Mouse (Mus musculus) cerebellum, postnatal 14 days (tissue): ENCODE measurements around the gene Gtf2f2.
"Not testable (repeated sequence)": the region's sequence is repeated elsewhere in the genome, so short reads cannot be mapped to it uniquely, and the experiment has no call there.

ENCODE experiments used
- DNase-seq, 2 experiments: peaks; one replicate each; pipeline ENCODE4 v3.0.0; 2021; ENCODE audit warnings: mixed read lengths in 2 of 2

Gtf2f2 gene

DNA sequence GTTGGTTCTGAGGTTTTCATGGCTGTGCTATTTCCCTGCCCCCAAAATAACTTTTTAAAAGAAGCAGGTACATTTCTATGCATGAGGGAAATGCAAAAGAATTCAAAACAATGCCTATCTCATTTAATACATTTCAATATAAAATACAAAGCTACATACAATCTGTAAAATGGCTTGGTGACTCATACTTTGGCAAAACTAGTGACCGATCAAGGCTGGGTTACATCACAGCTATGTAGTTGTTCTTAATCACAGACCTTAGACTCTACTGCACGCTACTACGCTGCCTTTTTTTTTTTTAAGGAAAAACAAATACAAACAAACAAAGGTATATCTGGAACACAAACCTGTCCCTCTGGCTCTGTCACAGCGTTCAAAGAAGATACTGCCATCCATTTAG is 18.3 kb downstream of the Gtf2f2 start:
- DNase-seq, result no peak

DNA sequence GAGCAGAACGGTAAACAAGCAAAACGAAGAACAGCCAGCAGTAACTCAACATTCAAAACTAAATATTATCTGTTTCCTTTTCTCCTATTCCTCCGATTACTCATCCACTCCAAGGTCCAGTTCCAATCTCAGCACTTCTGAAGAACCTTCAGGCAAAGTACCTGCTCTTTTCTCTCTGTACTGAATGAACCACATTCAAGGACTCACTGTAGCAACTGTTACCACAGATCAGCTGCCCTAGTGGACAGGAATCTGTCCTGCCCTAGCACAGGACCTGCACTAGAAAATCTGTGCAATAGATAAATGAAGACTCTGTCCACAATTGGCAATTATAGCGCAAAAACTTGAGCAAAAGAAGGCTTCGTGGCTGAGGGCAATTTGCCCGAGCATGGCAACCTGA is 19.7 kb downstream of the Gtf2f2 start:
- no peak for DNase-seq

DNA sequence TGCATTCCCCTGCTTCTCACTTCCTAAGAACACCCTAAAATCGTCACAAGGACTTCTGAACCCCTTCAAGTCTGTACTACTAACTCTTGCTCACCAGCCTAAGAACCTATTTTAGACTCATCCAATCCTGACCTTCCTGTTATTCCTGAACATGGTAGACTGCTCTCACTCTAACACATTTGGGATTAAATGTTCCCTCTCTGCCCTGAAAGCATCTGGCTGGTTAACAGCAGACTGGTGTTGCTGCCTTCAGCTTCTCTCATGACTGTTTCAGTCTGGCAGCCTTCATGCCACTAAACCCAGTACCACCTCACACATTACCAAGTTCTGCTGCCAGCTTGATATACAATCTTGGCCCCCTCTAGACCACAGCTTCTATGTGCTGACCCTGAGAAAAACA is 21.5 kb downstream of the Gtf2f2 start:
- DNase-seq, result no peak

DNA sequence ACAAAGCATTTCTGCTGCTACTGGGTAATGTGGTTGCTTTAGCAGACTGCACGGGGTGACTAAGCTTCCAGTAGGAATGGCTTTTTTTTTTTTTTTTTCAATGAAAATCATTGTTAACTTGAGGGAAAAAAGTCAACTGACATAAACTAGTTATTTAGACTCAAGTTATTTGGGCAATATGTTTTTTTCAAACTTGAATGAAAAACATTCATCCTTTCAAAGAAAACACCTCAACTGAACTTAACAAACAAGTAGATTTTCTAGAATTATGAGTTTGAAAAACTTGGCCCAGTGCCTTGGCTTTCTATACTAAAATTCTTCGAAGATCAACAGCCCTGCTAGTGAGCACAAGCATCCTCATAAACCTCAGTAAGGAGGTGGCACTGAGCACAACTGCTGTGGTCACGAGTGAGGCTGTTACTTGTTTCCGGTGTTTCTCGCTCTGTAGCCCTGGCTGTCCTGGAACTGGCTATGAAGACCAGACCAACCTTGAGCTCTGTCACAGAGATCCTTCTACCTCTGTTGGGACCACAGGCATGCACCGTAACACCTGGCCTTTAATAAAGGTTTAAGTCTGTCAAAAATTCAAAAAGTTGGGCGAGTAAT is 23.7 kb downstream of the Gtf2f2 start:
- no peak for DNase-seq

DNA sequence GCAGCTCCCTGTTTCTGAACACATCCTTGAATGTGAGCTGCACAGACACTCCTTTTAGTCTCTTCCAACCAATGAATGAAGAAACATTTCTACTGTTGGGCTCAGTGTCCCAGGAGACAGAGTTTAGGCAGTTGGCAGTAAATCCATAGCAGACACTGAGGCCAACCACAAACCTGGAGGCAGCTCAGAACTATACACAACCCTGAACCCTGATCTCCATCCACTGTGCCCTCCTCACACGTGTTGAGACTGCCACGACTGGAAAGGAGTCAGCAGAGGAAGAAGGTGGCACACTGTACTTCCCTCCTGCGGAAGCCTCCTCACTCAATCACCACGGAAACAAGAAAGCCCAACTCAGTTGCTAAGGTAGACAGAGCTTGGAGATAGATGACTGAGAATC is 25.6 kb downstream of the Gtf2f2 start:
- DNase-seq, result no peak

DNA sequence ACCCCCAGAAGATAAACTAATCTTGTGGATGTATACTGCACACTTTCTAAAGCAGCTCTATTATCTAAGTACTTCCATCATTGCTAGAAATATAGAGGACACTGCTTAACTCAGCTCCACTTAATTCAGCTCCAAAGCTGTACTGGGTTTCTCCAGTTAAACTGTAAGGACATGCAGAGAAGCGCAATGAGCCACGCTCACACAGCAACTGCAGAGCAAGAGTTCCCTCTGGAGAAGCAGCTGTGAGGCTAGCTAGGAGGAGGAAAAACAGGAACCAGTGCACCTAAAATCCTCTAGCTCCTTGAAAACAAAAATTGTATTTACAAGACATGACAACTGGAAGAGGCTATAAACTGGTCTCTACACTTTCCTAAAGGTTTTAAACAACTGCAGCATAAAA is 26.8 kb downstream of the Gtf2f2 start:
- DNase-seq, result no peak

DNA sequence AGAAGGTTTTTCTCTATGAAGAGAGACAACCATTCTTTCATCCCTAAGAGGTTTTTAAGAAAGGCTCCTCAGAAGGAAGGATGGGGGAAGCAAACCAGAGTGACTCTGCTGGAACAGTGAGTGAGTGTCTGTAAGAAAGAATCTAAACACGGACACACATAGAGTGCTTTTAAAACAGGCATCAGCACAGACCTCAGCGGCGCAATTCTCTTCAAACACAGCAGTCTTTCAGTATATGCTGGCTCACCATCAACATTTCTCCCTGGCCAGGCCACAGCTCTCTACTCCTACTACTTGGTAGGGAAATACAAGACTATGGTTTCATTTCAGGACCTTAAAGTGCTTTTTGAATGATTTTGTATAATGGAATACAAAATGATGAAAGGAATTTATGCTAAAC is 29.4 kb downstream of the Gtf2f2 start:
- no peak for DNase-seq

DNA sequence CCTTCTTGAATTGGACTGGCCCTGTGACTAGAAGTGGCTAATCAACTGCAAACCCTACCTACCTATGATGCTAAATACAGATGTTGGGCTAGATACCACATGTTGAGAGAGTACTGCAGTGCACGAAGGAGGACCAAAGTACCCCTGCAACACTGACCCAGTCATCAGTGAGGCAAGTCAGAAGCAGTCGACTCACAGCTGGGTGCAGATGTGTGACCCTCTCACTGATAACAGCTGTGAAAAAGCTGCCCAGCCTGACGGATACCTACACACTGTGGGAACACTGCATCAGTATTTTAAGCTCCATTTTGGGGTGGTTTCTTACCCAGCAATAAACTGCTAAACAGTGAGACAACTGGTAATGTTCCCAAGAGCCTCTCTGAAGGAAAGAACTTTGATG is 34.6 kb downstream of the Gtf2f2 start:
- DNase-seq, result no peak

DNA sequence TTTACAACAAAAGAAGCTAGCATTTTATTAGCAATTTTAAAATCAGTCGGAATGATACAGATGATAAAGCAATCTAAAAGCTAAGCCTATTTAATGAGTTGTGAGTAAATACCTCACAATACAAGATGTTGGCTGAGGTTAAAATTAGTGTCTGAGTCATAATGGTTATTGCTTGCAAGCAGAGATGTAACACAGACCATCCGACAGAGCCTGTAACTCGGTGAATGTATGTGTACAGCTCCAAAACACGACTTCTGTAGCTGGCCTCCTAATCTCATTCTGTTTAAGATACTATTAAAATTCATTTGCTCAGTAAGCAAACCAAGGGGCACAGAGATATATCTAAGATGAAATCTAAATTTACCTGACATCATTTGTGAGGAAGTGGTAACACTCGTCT is 43.4 kb downstream of the Gtf2f2 start:
- DNase-seq, result no peak

DNA sequence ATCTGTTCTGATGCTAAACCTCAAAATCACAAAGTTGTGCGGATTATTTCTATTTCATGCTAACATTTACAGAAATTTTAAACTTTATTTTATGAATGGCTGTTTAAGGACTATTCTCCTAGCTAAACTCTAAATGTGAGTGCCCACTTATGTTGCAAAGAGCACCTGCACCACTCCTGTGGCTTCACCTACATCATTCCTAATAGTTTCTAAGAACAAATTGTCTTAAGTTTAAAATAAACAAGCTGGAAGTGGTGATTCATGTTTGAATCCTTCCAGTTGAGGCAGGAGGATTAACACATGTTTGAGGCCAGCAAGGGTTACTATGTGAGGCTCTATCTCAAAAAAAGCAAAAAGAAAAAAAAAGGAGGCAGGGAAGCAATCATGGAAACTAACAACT is 46.2 kb downstream of the Gtf2f2 start:
- DNase-seq, result no peak

DNA sequence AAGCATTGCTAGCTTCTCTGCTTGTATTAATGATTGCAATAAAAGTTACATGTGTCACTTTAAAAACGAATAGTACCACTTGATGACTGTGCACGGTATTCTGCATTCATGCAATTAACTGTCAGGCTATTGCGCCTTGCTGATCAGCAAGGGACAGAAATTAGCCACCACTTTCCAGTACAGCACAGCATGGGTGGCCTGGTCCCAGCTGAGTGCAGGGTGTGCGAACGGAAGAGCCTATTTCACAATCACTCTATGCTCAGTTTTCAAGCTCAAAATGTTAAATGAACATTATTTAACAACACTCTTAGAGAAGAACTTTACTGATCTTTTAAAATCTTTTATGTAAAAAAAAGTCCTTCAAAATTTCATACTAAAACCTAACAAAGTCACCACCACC is 46.7 kb downstream of the Gtf2f2 start:
- no peak for DNase-seq

DNA sequence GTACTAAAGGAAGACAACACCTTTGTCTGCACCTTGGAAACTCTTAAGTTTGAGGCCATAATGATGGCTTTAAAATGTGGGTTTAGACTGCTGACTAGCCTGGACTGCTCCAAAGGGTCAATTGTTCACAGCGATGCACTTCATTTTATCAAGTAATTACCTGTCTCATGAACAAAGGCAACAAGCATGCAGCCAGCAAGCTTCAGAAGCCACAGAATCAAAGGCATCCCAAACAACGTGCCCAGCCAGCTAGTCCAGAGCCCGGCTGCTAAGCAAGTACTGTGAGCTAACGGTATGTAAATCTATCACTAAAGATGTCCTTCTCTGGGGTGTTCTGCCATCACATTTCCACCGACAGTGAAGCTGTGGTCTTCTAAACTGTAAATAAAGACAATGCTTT is 47.5 kb downstream of the Gtf2f2 start:
- no peak for DNase-seq

DNA sequence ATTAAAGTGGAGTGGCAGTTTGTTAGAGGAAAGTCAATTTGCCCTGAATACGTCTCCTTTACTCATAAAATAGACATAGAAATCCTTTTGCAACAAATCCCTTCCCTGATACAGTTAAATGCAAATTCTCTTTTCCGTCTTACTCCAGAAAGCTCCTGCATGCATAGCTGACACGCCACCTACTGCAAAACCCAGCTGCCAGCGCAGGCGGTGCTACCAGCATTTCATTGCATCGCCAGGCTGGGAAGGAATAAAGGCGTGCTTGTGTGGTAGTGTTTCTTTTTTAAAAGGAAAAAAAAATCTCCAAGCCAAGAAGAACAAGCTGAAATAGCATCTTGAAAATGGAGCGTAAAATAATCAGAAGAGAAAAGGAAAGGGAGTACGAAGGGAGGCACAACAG is 48.4 kb downstream of the Gtf2f2 start:
- DNase-seq, result peak; percentile 13 to 20

DNA sequence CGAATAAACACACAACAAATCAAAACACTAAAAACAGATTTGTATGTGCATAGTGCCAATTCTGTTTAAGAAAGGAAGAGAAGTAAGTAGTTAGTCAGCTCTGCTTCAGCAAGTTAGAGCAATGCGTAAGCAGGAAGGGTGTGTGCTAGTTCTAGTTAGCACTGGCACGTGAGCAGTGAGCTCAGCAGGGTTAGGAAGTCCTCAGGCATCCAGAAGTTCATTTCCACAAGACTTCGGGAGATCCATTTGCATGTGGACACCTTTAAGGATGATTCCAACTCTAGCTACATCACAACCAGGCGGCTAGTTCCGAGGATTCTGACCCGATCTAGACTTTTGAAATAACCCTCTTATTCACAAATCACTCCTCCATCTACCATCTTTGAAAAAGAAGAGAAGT is 55.9 kb downstream of the Gtf2f2 start, which contains the start of gene Kctd4:
Kctd4 (plus strand) TSS at position 244 of the 400 bp plus-strand sequence.
- DNase-seq, result no peak

DNA sequence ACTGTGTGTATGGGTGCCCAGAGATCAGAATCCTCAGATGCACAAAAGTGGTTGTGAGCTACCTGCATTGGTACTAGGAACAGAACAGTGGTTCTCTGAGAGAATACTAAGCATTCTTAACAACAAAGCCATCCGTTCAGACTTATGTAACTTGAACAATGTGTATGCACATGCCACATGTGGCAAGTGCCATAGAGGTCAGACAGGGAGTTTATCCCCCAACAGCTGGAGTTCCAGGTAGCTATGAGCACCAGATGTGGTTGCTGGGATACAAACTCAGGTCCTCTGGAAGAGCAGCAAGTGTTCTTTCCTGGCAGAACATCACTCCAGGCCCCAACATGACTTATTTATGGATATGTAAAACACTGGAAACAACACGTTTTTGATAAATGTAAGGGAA is 57.7 kb downstream of the Gtf2f2 start:
- no peak for DNase-seq

DNA sequence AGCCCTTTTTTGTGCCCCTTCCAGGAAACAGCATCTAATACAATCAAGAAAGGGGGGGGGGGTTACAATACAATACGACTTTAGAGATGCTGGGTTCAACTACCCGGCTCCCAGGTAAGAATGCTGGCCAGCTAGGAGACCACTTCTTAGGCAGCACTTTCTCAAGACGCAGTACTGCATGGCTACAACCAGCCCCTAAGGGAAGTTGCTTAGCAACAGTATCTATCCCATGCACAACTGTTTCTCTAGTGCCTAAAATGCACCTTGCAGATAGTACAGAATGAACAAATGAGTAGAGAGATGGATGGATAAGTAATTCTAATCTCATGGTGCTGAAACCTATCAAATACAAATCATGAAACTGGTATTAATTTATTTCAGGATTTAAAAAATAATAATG is 63.0 kb downstream of the Gtf2f2 start:
- no peak for DNase-seq

DNA sequence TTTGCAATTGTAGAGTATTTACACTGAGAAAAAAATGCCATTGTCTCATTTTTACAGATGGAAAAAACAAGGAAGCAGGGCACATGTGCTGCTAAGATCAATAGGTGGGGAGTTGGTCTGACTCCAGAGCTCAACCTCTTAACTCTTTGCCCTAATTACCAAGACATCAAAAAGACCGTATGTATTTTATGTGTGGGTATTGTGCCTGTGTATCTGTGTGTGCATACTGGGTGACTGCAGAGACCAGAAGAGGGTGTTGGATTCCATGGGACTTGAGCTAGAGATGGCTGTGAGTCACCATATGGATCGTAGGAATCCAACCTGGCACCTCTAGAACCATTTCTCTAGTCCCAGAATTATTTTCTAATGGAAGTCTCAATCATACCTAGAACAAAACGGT is 68.3 kb downstream of the Gtf2f2 start:
- DNase-seq, result no peak

DNA sequence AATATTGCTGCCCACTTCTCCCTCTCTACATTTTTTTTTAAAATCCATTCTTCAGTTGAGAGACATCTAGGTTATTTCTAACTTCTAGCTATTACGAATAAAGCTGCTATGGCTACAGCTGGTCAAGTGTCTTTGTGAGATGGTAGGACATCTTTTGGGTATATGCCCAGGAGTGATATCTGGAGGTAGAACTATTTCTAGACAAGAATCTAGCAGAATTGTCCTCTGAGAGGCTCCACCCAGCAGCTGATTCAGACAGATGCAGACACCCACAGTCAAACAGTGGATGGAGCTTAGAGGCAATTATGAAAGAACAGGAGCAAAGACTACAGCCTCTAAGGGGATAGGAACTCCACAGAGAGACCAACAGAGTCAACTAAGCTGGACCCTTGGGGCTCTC is 69.2 kb downstream of the Gtf2f2 start:
- DNase-seq, result no peak

DNA sequence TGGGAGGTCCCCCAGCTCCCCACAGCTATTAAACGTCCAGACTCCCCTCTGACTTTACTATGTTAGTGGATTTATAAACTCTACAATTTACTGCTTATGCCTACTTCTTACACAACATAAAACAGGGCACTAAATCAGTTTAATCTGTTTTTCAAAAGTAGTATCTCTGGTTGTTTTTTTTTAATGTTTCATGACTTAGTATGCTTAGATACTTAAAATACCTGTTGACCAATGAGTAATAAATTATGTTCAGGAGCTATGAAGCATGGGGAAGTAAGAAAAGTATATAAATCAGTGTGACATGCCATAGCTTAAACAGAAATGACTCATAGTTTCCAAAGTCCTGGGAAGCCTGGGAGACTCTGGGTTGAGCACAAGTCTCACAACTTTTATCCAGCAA is 73.0 kb downstream of the Gtf2f2 start:
- no peak for DNase-seq

DNA sequence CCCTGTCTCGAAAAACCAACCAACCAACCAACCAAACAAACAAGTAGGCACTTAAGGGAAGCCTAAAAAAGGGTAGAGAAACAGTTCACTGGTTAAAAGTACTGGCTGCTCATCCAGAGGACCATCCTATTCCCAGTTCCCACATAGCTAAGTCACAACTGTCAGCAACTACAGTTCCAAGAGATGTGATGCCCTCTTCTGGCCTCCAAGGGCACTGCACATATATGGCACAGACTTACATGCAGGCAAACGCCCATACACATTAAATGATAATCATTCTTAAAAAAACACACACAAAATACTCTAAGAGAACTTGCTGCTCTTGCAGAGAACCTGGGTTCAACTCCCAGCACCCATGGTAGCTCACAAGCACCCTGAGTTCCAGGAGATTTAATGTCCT is 76.3 kb downstream of the Gtf2f2 start:
- DNase-seq, result no peak

DNA sequence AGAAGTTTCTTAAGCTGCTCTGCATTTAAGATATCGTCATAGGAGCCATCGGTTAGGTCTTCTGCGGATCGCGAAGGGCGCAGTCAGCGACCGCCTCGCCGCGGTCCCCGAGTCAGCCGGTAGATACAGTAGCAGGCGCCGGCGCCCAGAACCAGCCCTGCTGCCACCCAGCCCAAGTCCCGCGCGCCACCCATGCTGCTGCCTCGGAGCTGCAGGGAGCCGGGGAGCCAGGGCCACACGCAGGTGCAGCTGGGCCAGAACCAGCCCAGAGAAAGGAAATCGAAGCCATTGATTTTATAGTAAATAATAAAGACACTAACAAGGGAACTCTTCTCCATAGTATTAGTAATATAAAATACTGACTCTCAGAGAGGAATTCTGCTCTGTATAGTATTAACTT is 79.4 kb downstream of the Gtf2f2 start:
- peak; percentile 19 to 34 for DNase-seq

DNA sequence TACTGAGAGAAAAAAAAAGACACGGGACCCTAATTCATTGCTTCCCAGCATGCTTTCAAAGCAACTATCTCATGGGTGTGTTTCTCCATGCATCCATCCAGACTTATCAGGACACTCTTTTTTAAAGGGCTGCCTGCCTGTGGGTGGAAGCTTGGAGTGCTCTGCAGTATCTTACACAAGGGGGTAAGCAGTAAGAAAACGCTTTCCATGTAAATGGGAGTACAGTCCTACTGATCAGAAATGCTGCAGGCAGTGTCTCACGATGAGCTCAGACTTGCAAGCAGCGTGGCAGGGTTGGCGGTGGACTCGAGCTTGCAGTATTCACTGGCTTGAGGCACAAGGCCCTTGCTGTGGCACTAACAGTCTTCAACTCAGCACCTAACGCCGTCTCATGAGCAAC is 81.0 kb downstream of the Gtf2f2 start:
- DNase-seq, result not testable (repeated sequence)

DNA sequence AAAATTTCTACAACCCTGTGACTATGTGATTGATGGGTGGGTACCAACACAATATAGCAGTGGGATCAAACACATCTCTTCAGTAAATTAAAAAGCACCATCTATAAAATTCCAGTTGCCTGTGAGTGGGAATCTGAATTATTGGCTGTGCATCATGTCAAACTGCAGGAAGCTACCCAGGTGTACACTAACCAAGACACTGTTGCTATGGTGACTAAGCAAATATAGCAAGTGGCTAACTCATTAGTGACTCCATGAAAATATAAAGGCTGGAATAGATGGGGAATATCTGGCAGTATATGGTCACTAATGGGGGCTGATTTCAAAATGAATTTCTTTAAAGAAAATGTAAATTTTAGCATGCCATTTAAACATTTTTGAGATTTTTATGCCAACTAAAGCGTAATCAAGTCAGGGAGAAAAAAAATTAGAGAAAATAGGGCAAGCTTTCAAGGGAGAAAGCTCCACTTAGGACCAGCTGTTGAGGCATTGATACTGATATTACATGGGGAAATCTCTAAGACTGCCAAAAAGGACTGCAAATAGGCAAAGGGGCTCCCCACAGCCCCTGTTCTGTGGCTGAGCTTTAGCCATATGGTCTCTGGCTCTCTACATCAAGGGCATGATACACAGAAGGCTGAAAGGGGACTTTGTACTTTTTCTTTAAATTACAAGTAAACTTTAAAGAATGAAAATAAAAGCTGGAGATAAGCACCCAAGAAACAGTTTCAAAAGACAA is 87.2 kb downstream of the Gtf2f2 start:
- DNase-seq, result no peak

DNA sequence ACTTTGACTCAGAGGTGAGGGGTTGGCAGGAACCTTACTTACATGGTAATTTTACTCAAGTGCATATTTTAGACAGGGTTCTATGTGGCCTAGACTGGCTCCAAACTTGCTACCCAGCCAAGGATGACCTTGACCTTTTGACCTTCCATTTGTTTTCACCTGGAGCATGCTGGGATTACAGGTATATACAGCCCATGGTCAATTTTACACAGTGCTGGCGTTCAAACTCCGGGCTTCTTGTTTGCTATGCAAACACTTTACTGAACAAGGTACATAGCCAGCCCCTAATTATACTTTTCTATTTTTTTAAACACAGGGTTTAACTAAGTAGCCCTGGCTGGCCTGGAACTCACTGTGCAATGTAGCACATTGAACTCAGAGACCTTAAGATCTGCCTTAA is 98.0 kb downstream of the Gtf2f2 start:
- no peak for DNase-seq

DNA sequence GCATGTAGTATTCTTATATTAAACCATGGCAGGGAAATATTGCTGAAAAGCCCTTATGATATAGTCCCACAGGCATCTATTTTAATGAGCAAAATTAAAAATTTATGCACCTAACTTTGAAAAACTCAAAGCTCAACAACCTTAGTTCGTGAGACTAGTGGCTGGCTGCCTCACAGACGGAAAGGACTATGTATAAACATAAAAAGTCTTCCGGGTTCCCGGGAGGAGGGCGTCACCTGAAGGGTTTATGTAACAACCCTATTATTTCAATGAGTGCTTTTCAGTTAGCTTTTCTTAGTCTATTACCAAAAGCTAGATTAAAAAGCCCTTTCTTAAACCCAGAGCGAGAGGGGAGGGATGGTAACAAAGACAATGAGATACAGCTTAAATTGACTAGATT is 98.7 kb downstream of the Gtf2f2 start:
- no peak for DNase-seq
